8 mouse cellular contexts compared by ENCODE assay signal in the genomic region with DNA sequence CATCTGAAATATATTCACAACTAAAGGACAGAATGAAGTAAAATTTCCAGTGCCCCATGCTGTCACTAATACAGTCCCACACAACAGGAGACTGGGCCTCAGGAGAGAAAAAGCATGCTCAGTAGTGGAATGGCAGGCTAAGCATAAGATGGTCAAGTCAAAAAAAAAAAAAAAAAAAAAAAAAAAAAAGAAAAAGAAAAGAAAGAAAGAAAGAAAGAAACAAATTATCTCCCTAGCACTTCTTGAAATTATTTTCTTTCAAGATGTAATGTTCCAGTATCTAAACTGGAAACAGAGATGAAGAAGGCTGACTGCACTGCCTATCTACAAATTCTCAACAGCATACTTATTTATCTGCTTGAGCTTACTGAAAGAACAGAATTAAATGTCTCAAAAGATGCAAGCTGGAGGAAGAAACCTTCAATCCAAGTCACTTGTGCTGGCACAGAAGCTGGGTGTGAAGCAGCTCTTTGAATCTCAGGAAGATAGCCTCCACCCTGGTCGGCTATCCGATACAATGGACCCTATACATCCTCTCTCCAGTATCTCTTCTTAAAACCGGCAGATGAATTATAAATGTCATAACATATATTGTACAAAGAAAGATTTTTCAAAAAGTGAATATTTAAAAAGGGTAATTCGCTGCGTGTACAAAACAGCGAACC. TPM values are rescaled to one million over a fixed set of nuclear protein-coding genes. Genes with fewer than 3 reads are reported as not detected.
DNase-seq lines count a peak whose midpoint lies in the region; ATAC-seq and TF ChIP-seq lines count a peak whose summit lies in the region.

No protein-coding gene starts in this region.

- peak; percentile 15 for DNase-seq in gastrocnemius, adult 2 months
- no peak for DNase-seq in gastrocnemius, adult 8-10 months (ENCODE audit: low spot score in 2 of 2)
- peak; percentile 45 for DNase-seq in A20 (ENCODE audit: low read depth, low spot score)
- DNase-seq in liver, embryonic 14.5 days (ENCODE audit: low read depth in 3 of 3, low spot score in 3 of 3): no peak
- no peak for DNase-seq in adrenal gland, postnatal 14 days
- no peak for DNase-seq in layer of hippocampus, postnatal 10 days (ENCODE audit: low spot score in 2 of 2)
- no peak for DNase-seq in ovary, adult 18-20 months (ENCODE audit: low spot score)

- ATAC-seq in forebrain, embryonic 13.5 days: no peak
- no peak for ATAC-seq in liver, embryonic 14.5 days (ENCODE audit: insufficient read depth)

- no peaks in the 10 kb centered on the region for H3K36me3 ChIP-seq in forebrain, embryonic 13.5 days (ENCODE audit: poor library complexity, severe bottlenecking)
- no peaks in the 10 kb centered on the region for H3K36me3 ChIP-seq in liver, embryonic 14.5 days (replicated peaks; ENCODE audit: control insufficient read depth, insufficient read depth, low read depth)

- H3K4me2 ChIP-seq in forebrain, embryonic 13.5 days: peak overlapping the region; percentile 85
- H3K4me2 ChIP-seq in liver, embryonic 14.5 days (ENCODE audit: low read depth): peak overlapping the region; percentile 86

- intact Hi-C loops in gastrocnemius, adult 2 months (cut with DNase I): loop anchor here (2.0 kb wide), 1 partner anchor 132 kb away; a partner anchor contains a TSS

- no peak for TF ChIP-seq CTCF in gastrocnemius, adult 2 months (IDR thresholded peaks at IDR 0.05)
- no peak for TF ChIP-seq CTCF in liver, embryonic 14.5 days (IDR thresholded peaks at IDR 0.05; ENCODE audit: low read depth)

- no peak for TF ChIP-seq EP300 in liver, embryonic 14.5 days (IDR thresholded peaks at IDR 0.05; ENCODE audit: low read depth)

- H3K27ac ChIP-seq in gastrocnemius, adult 2 months: peak overlapping the region; percentile 85
- H3K27ac ChIP-seq in forebrain, embryonic 13.5 days: no peak overlapping the region
- H3K27ac ChIP-seq in liver, embryonic 14.5 days: no peak overlapping the region

- H3K9ac ChIP-seq in forebrain, embryonic 13.5 days: peak overlapping the region; percentile 82
- H3K9ac ChIP-seq in liver, embryonic 14.5 days (replicated peaks): peak overlapping the region; percentile 31; the same call in 1 of the 2 replicates

- peak overlapping the region; percentile 82 for H3K4me3 ChIP-seq in gastrocnemius, adult 2 months
- H3K4me3 ChIP-seq in forebrain, embryonic 13.5 days: peak overlapping the region; percentile 65
- H3K4me3 ChIP-seq in liver, embryonic 14.5 days (ENCODE audit: insufficient read depth in 1 of 2, low read depth in 2 of 2, low read length in 2 of 2): peak overlapping the region; percentile 38 to 80; a peak in 3 of 4 replicates

- H3K9me3 ChIP-seq in forebrain, embryonic 13.5 days (replicated peaks): no peaks in the 10 kb centered on the region
- H3K9me3 ChIP-seq in liver, embryonic 14.5 days (ENCODE audit: control insufficient read depth, low read length): no peaks in the 10 kb centered on the region

- 0 out of 2 replicates have a peak, but pooled peaks cover 8% of the 10 kb centered on the region for H3K4me1 ChIP-seq in forebrain, embryonic 13.5 days
- peaks cover 0 to 10% of the 10 kb centered on the region in 2 experiments; a peak in 2 of 4 replicates for H3K4me1 ChIP-seq in liver, embryonic 14.5 days (replicated peaks; ENCODE audit: control insufficient read depth in 2 of 2, insufficient read depth in 2 of 2, low read length in 1 of 2)

- H3K27me3 ChIP-seq in forebrain, embryonic 13.5 days: no peaks in the 10 kb centered on the region
- H3K27me3 ChIP-seq in liver, embryonic 14.5 days (ENCODE audit: control insufficient read depth, insufficient read depth, low read length): no peaks in the 10 kb centered on the region; the same call in 1 of the 2 replicates

- 21% methylated on average over 6 of the region's 6 CpGs for whole genome bisulfite sequencing in forebrain, embryonic 13.5 days
- 8% methylated on average over 6 of the region's 6 CpGs for WGBS in liver, embryonic 14.5 days (ENCODE audit: insufficient replicate concordance)

RNA-seq across cellular contexts. Expression of a gene that starts 1.6 kb away (rescaled TPM):
- total RNA-seq in gastrocnemius, adult 2 months (2021): 10 to 100 TPM in 1 of 2 experiments, 1 to 10 TPM in 1; 9.4 to 11.3 TPM
- 10 to 100 TPM in 2 of 4 experiments, 1 to 10 TPM in 2; 9.2 to 11.5 (median 10.4) TPM for total RNA-seq in gastrocnemius, adult 8-10 months (2022)
- 8.5 and 10.4 TPM in 2 replicates for polyA plus RNA-seq in forebrain, embryonic 13.5 days (2015; fragmentation: Nextera tagmentation; extraction: Ambion mirVana)
- polyA plus RNA-seq in liver, embryonic 14.5 days (2012; rRNA removed): 5.3 and 7.3 TPM in 2 replicates
- 9.0 and 10.0 TPM in 2 replicates for polyA plus RNA-seq in liver, embryonic 14.5 days (2014; fragmentation: Nextera tagmentation; extraction: Ambion mirVana)
- total RNA-seq in adrenal gland, postnatal 14 days (2021): 52.5 and 58.7 TPM in 2 replicates
- total RNA-seq in layer of hippocampus, postnatal 10 days (2021): 10 to 100 TPM; 31.2 to 32.2 TPM

Comparison
In these comparisons a context has a peak if more than half of its experiments do, and no peak if none do; other contexts are left out.
1. DNase-seq: peak in gastrocnemius, adult 2 months (single experiment) and A20 (single experiment); none in gastrocnemius, adult 8-10 months (0 of 2), liver, embryonic 14.5 days (0 of 3), adrenal gland, postnatal 14 days (single experiment), layer of hippocampus, postnatal 10 days (0 of 2) and ovary, adult 18-20 months (single experiment).
2. Peak in every context shown above with its lines, with median percentiles within 50 percentile points of each other: H3K4me3 ChIP-seq.